Mouse (Mus musculus) MEL (cell line): ENCODE measurements around the gene Pex11b. TPM values are rescaled to one million over a fixed set of nuclear protein-coding genes. Genes with fewer than 3 reads are reported as not detected.

ENCODE experiments used
- DNase-seq: peaks from one replicate; pipeline ENCODE4 v3.0.0; 2011; ENCODE audit warnings: low read depth, low spot score
- H3K27ac ChIP-seq: 2 replicates; pipeline ENCODE4 v1.5.1; 2012; ENCODE audit warnings: low read depth, mild to moderate bottlenecking, control low read depth, low read length, moderate library complexity; ENCODE audit not compliant: control insufficient read depth
- H3K27me3 ChIP-seq, 2 experiments: fragments of 150-350 bp in 1 of 2; sonication (generic) in 1 of 2; 2 replicates each; pipeline ENCODE4 v1.6.1; 2012; ENCODE audit warnings: low read length in 2 of 2, mild to moderate bottlenecking in 2 of 2, improper control_type of control experiment in 1 of 2, moderate library complexity in 1 of 2; ENCODE audit not compliant: insufficient read depth in 2 of 2, control insufficient read depth in 1 of 2
- H3K36me3 ChIP-seq, 2 experiments: 2 replicates each; pipeline ENCODE4 v1.6.1; 2012 to 2014; ENCODE audit warnings: low read length in 2 of 2, improper control_type of control experiment in 1 of 2, inconsistent platforms in 1 of 2, mild to moderate bottlenecking in 1 of 2; ENCODE audit not compliant: insufficient read depth in 2 of 2, control insufficient read depth in 1 of 2
- H3K4me1 ChIP-seq, 2 experiments: fragments of 150-350 bp in 1 of 2; sonication (generic) in 1 of 2; 2 replicates each; pipeline ENCODE4 v1.6.1; 2012; ENCODE audit warnings: low read length in 2 of 2, improper control_type of control experiment in 1 of 2, mild to moderate bottlenecking in 1 of 2; ENCODE audit not compliant: insufficient read depth in 2 of 2, control insufficient read depth in 1 of 2
- H3K4me3 ChIP-seq, 2 experiments: fragments of 150-350 bp in 1 of 2; sonication (generic) in 1 of 2; 2 replicates each; pipeline ENCODE4 v1.5.1; 2012; ENCODE audit warnings: low read depth in 2 of 2, low read length in 2 of 2, mild to moderate bottlenecking in 2 of 2, moderate library complexity in 2 of 2, control low read depth in 1 of 2, improper control_type of control experiment in 1 of 2; ENCODE audit not compliant: control insufficient read depth in 1 of 2, insufficient read depth in 1 of 2
- H3K79me2 ChIP-seq: 2 replicates; pipeline ENCODE4 v1.6.1; 2012; ENCODE audit warnings: mild to moderate bottlenecking, low read length, moderate library complexity; ENCODE audit not compliant: control insufficient read depth, poor library complexity, insufficient read depth
- H3K9ac ChIP-seq: 2 replicates; pipeline ENCODE4 v1.6.1; 2012; ENCODE audit warnings: low read depth, mild to moderate bottlenecking, control low read depth, low read length, moderate library complexity; ENCODE audit not compliant: control insufficient read depth, poor library complexity, severe bottlenecking
- H3K9me3 ChIP-seq: fragments of 150-350 bp; sonication (generic); replicated peaks from 2 replicates; pipeline ENCODE4 v1.6.1; 2012; ENCODE audit warnings: mild to moderate bottlenecking, low read length, improper control_type of control experiment, moderate library complexity; ENCODE audit not compliant: insufficient read depth
- CHD2 ChIP-seq: IDR thresholded peaks from 2 replicates; pipeline ENCODE4 v1.6.1; 2011; ENCODE audit warnings: low read length, improper control_type of control experiment
- CTCF ChIP-seq, 3 experiments: IDR thresholded peaks in 2 of 3; conservative IDR thresholded peaks in 1 of 3; 2 replicates each; pipeline ENCODE4 v1.5.1; 2011 to 2012; ENCODE audit warnings: low read length in 3 of 3, low read depth in 2 of 3, mild to moderate bottlenecking in 2 of 3, improper control_type of control experiment in 1 of 3, inconsistent platforms in 1 of 3, mixed read lengths in 1 of 3, moderate library complexity in 1 of 3; ENCODE audit not compliant: control insufficient read depth in 1 of 3, insufficient read depth in 1 of 3, poor library complexity in 1 of 3, severe bottlenecking in 1 of 3
- ETS1 ChIP-seq: IDR thresholded peaks from 2 replicates; pipeline ENCODE4 v1.6.1; 2012; ENCODE audit warnings: low read depth, mild to moderate bottlenecking, inconsistent platforms, low read length, improper control_type of control experiment, moderate library complexity
- GABPA ChIP-seq: IDR thresholded peaks from 2 replicates; pipeline ENCODE4 v1.6.1; 2012; ENCODE audit warnings: low read depth, mild to moderate bottlenecking, inconsistent platforms, low read length, improper control_type of control experiment, moderate library complexity
- GATA1 ChIP-seq: IDR thresholded peaks from 2 replicates; pipeline ENCODE4 v1.6.1; 2011; ENCODE audit warnings: low read depth, low read length, improper control_type of control experiment
- JUND ChIP-seq: IDR thresholded peaks from 2 replicates; pipeline ENCODE4 v1.6.1; 2011; ENCODE audit warnings: low read depth, mild to moderate bottlenecking, improper control_type of control experiment, low read length
- KAT2A ChIP-seq: conservative IDR thresholded peaks from 2 replicates; pipeline ENCODE4 v1.6.1; 2012; ENCODE audit warnings: low read depth, low read length, improper control_type of control experiment, inconsistent platforms
- MAZ ChIP-seq: IDR thresholded peaks from 2 replicates; pipeline ENCODE4 v1.6.1; 2012; ENCODE audit warnings: low read depth, mild to moderate bottlenecking, inconsistent platforms, low read length, improper control_type of control experiment
- MYB ChIP-seq: IDR thresholded peaks from 2 replicates; pipeline ENCODE4 v1.6.1; 2011; ENCODE audit warnings: mild to moderate bottlenecking, low read depth, low read length, improper control_type of control experiment
- MYC ChIP-seq: IDR thresholded peaks from 2 replicates; pipeline ENCODE4 v1.6.1; 2011; ENCODE audit warnings: low read depth, mild to moderate bottlenecking, low read length, improper control_type of control experiment, moderate library complexity
- NRF1 ChIP-seq: IDR thresholded peaks from 2 replicates; pipeline ENCODE4 v1.6.1; 2014; ENCODE audit warnings: low read depth, mild to moderate bottlenecking, inconsistent platforms, low read length, improper control_type of control experiment, moderate library complexity; ENCODE audit not compliant: poor library complexity, insufficient read depth, severe bottlenecking
- POLR2AphosphoS2 ChIP-seq: IDR thresholded peaks from 2 replicates; pipeline ENCODE4 v1.6.1; 2011; ENCODE audit warnings: low read length, improper control_type of control experiment
- RAD21 ChIP-seq: IDR thresholded peaks from 2 replicates; pipeline ENCODE4 v1.6.1; 2011; ENCODE audit warnings: mild to moderate bottlenecking, low read depth, low read length, improper control_type of control experiment
- RCOR1 ChIP-seq: IDR thresholded peaks from 2 replicates; pipeline ENCODE4 v1.6.1; 2012; ENCODE audit warnings: low read depth, mild to moderate bottlenecking, inconsistent platforms, low read length, improper control_type of control experiment
- SMC3 ChIP-seq: IDR thresholded peaks from 2 replicates; pipeline ENCODE4 v1.6.1; 2011; ENCODE audit warnings: low read depth, low read length, improper control_type of control experiment
- TAL1 ChIP-seq: IDR thresholded peaks from 2 replicates; pipeline ENCODE4 v1.6.1; 2012; ENCODE audit warnings: mild to moderate bottlenecking, inconsistent platforms, low read length, moderate library complexity, mixed read lengths
- TBP ChIP-seq: IDR thresholded peaks from 2 replicates; pipeline ENCODE4 v1.8.0; 2011; ENCODE audit warnings: low read depth, low read length, improper control_type of control experiment
- USF1 ChIP-seq: IDR thresholded peaks from 2 replicates; pipeline ENCODE4 v1.6.1; 2014; ENCODE audit warnings: low read depth, mild to moderate bottlenecking, inconsistent platforms, low read length, improper control_type of control experiment, moderate library complexity
- ZC3H11A ChIP-seq: IDR thresholded peaks from 2 replicates; pipeline ENCODE4 v1.6.1; 2012; ENCODE audit warnings: low read depth, mild to moderate bottlenecking, inconsistent platforms, low read length, improper control_type of control experiment
- ZKSCAN1 ChIP-seq: IDR thresholded peaks from 2 replicates; pipeline ENCODE4 v1.6.1; 2012; ENCODE audit warnings: low read depth, mild to moderate bottlenecking, inconsistent platforms, low read length, improper control_type of control experiment, moderate library complexity
- polyA plus RNA-seq, 2 experiments: library from polyadenylated mRNA; stranded (reverse) in 1 of 2; unstranded in 1 of 2; fragments of >175 nt in 1 of 2; fragments of >200 nt in 1 of 2; gene quantifications; 2 replicates each; pipeline versions ENCODE4 v1.2.1 to v1.2.4; 2012; ENCODE audit warnings: low replicate concordance in 2 of 2, low read depth in 1 of 2; ENCODE audit not compliant: insufficient read length in 2 of 2, insufficient read depth in 1 of 2, missing spikeins in 1 of 2
- total RNA-seq: library from RNA; depleted of rRNA; stranded (reverse); fragments of 300-350 nt; gene quantifications from 2 replicates; pipeline ENCODE4 v1.2.3, GENCODE M21; 2012

The Pex11b gene
- total and polyA plus RNA-seq, 3 experiments: 38.2 to 82.8 TPM; not detected in 1

DNA sequence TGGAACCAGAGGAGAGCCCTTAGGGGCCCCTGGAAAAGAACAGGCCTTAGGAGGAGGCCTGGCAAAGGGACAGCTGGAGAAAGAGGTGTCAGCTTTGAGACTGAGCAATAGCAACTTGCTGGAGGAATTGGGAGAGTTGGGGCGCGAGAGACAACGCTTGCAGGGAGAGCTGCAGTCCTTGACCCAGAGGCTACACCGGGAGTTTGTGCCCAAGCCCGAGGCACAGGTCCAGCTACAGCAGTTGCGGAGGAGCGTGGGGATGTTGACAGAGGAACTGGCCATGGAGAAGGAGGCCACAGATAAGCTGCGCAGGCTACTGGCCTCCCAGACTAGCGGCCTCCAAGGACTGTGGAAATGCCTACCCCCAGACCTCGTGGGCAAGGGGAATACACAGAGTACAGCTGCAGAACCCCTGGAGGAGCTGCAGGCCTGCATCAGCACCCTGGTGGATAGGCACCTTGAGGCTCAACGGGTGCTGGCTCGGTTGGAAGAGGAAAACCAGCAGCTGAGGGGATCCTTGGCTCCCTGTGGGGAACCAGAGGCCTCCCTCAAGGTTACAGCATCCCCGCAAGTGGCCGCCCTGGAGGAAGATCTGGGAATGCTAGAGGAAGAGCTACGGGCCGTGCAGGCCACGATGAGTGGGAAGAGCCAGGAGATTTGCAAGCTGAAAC, 49.1 kb downstream of the Pex11b start:
- H3K27ac ChIP-seq: no peak overlapping the region
- no peak for DNase-seq
- H3K36me3 ChIP-seq: peaks cover 0 to 21% of the 10 kb centered on the region in 2 experiments; a peak in 2 of 4 replicates
- no peaks in the 10 kb centered on the region for H3K9me3 ChIP-seq
- TF ChIP-seq ZKSCAN1 (no peak), SMC3 (no peak), CHD2 (no peak), TBP (no peak), JUND (no peak), MYC (no peak), NRF1 (no peak), CTCF (IDR thresholded peaks at IDR 0.05 in 2 of 3, conservative IDR thresholded peaks at IDR 0.05 in 1 of 3; ENCODE audit: control insufficient read depth in 1 of 3, insufficient read depth in 1 of 3, low read depth in 2 of 3, low read length in 3 of 3, poor library complexity in 1 of 3, severe bottlenecking in 1 of 3) (no peak), RAD21 (no peak)
- TF ChIP-seq, all 39 proteins: peak for 0
- Histone ChIP-seq H3K27me3 (no peaks in the 10 kb centered on the region), H3K4me1 (peaks cover 11 to 24% of the 10 kb centered on the region in 2 experiments), H3K4me3 (no peak overlapping the region), H3K9ac (no peak overlapping the region), H3K79me2 (no peaks in the 10 kb centered on the region)

DNA sequence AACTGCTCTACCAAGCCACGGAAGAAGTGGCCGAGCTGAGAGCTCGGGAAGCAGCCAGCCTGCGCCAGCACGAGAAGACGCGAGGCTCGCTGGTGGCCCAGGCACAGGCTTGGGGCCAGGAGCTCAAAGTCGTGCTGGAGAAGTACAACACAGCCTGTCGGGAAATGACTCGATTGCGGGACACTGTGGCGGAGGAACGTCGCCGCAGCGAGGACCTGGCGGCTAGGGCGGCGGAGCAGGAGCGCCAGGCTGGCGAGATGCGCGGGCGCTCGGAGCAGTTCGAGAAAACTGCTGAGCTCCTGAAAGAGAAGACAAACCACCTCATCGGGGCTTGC, 49.6 kb downstream of the Pex11b start:
- Histone ChIP-seq H3K79me2 (no peaks in the 10 kb centered on the region), H3K27me3 (no peaks in the 10 kb centered on the region), H3K4me3 (no peak overlapping the region), H3K4me1 (peaks cover 12 to 24% of the 10 kb centered on the region in 2 experiments), H3K27ac (no peak overlapping the region), H3K36me3 (peaks cover 0 to 20% of the 10 kb centered on the region in 2 experiments; a peak in 2 of 4 replicates), H3K9ac (no peak overlapping the region), H3K9me3 (no peaks in the 10 kb centered on the region)
- TF ChIP-seq RCOR1 (no peak), ETS1 (no peak), SMC3 (no peak), GABPA (no peak), NRF1 (no peak), MAZ (no peak), GATA1 (no peak), ZC3H11A (no peak), KAT2A (no peak), USF1 (no peak), MYB (no peak), POLR2AphosphoS2 (no peak), TAL1 (no peak), CTCF (IDR thresholded peaks at IDR 0.05 in 2 of 3, conservative IDR thresholded peaks at IDR 0.05 in 1 of 3; ENCODE audit: control insufficient read depth in 1 of 3, insufficient read depth in 1 of 3, low read depth in 2 of 3, low read length in 3 of 3, poor library complexity in 1 of 3, severe bottlenecking in 1 of 3) (no peak), MYC (no peak), CHD2 (no peak)
- no peak for DNase-seq
